Mouse (Mus musculus) Patski (cell line): ENCODE measurements at regions not wholly inside any gene's neighbourhood (a gene's known extent, or its start where the extent isn't known, plus 50 kb on each side); places are given as distances from the start of the nearest gene placed in this dataset.
A peak's percentile ranks its signal among the peaks of the same experiment; 100 is the strongest.
"Not testable (repeated sequence)": the region's sequence is repeated elsewhere in the genome, so short reads cannot be mapped to it uniquely, and the experiment has no call there.

Experiments
- ATAC-seq: fragments of 100-300 bp; one replicate; pipeline ENCODE4 v1.8.0; 2021
- CTCF ChIA-PET: fragments of 350-600 bp; sonication (Branson Sonifier 250); formaldehyde crosslinking; loops from one replicate; lab custom pipeline; 2022; ENCODE audit warnings: inconsistent platforms; lab: Charles Lee
- POLR2A ChIA-PET: fragments of 350-600 bp; sonication (Branson Sonifier 250); formaldehyde crosslinking; loops from one replicate; lab custom pipeline; 2022; ENCODE audit warnings: antibody characterized with exemption, inconsistent platforms; lab: Charles Lee
- DNase-seq: peaks from one replicate; pipeline ENCODE4 v3.0.0-alpha.2; 2011; ENCODE audit warnings: low read depth, low spot score
- H3K27me3 ChIP-seq: fragments of 371-371 bp; one replicate; pipeline ENCODE4 v1.5.1; 2021
- CTCF ChIP-seq: fragments of 100-300 bp; IDR thresholded peaks from one replicate; pipeline ENCODE4 v1.5.1; 2021
- in situ Hi-C: fragments of 300-500 bp; cut with MboI; formaldehyde crosslinking; loops from 3 replicates; pipeline ENCODE4 v1.11.1; 2018; ENCODE audit warnings: low pct_unique_long_range_greater_than_20kb, mixed read lengths

DNA sequence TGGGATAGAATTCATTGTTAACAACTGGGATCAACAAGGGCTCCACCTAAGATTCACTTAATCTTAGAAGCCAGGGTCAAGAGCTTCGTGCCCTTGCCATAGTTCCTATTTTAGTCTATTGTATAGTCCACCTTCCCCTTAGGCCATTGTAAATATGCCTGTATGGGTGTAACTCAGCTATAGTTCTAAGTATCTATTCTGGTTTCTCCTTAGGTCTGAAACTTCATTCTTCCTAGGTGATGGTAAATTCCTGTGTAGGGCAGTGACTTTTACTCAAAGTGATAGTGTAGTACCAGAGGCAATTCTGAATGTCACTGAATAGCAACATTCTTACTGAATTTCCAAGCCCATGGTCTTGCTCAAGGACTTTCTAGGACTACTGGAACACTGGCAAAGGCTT, 989.4 kb downstream of the Ankrd7 start:
- in situ Hi-C loops, CTCF ChIA-PET: not testable (repeated sequence)

DNA sequence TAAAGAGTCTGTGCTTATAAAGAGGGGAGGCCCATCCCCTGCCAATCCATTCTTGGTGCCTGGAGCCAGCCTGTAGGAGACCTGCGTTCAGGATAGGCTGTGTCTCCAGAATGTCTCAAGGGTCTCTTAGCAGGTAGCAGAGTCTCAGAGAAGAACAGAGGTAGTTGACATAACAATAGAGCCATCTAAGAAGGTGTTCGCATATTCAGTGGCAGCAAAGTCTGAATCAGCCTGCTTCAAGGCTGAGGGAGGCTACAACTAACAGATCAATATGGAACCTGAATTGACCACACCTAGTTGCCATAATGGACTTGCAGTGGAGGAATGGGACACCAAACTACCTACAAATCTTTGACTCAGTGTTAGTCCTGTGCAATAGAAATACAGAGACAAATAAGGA, 998.0 kb downstream of the Ankrd7 start:
- TF ChIP-seq CTCF, result no peak
- ATAC-seq, result no peak
- no peak for DNase-seq
- in situ Hi-C loops, result no loop called here
- CTCF ChIA-PET, result no interaction called here
- POLR2A ChIA-PET, result no interaction called here
- no peaks in the 10 kb centered on the region for H3K27me3 ChIP-seq

More for the DNA sequence above, 989.4 kb downstream of the Ankrd7 start:
- ATAC-seq, DNase-seq, POLR2A ChIA-PET, H3K27me3 ChIP-seq: not testable (repeated sequence)

DNA sequence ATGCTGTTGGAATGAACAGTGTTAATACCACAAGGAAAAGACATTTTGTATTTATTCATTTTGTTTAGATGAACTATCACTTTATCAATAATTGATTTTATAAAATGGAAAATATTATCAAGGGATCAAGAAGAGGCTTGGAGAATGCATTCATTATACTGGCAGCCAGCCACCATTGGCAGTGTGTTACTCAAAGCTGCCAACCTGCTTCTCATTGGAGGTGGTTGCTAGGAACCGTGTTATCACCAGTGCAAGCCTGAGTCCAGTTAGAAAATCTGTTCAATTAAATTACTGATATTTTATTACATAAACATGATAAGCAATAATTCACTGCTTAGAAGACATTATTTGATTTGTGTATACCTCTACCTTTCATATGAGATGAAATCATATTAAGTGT, 1003.6 kb downstream of the Ankrd7 start:
- ChIA-PET CTCF (no interaction called here), POLR2A (no interaction called here)
- TF ChIP-seq CTCF, result no peak
- no peak for DNase-seq
- ATAC-seq, result no peak
- no peaks in the 10 kb centered on the region for H3K27me3 ChIP-seq
- in situ Hi-C loops, result no loop called here

DNA sequence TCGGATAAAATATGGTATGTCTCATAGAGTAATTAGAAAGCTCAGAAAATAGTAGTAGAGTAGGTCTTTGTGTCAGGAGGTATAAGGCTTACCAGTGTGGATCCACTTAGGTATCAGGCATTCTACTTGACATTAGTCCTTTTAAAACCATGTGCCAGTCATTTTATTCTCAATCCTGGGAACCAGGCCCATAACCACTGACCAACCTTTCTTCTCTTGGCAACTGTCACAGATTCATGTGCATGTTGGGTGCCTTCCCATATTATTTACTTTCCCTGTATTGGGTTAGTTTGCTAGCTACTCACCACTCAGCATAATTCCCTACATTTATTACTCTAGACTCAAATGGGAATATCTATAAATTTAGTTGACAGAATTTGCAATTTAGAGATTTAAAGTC, 1045.1 kb downstream of the Ankrd7 start:
- ATAC-seq (no peak), DNase-seq (no peak)
- ChIA-PET POLR2A (no interaction called here), CTCF (no interaction called here)
- in situ Hi-C loops, result no loop called here
- no peak for TF ChIP-seq CTCF
- no peaks in the 10 kb centered on the region for H3K27me3 ChIP-seq

DNA sequence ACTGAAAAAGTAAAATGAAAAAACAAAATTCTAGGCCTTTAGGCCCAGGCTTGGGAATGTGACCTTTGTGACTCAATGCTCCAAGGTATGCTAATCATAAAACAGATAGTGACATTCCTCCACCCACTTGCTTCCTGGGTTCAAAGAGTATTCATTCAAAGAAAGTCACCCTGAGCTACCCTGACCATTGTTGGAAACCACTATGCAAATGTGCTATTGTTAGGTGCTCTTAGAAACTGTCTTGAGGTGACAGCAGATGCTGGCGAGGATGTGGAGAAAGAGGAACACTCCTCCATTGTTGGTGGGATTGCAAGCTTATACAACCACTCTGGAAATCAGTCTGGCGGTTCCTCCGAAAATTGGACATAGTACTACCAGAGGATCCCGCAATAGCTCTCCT, 1075.7 kb downstream of the Ankrd7 start:
- DNase-seq, CTCF ChIA-PET, H3K27me3 ChIP-seq, POLR2A ChIA-PET, ATAC-seq, in situ Hi-C loops: not testable (repeated sequence)

DNA sequence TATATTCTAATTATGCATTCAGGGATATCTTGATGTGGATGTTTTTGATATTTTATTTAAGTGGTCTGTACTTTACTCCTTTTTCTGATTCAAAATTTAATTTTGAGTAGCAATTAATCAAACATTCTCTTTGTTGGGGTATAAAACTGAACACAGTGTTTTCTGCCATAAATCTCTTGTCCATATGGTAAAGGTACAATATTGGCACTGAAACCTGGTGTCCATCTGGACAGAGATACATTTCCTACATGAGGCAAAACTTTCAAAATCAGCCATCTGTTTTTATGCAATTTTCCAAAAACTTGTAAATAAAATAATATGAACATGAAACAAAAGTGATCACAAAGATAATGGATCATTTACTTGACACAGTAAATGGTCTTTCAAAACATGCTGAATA, 1078.2 kb downstream of the Ankrd7 start:
- ATAC-seq, result no peak
- CTCF ChIA-PET, result no interaction called here
- no peak for DNase-seq
- no peak for TF ChIP-seq CTCF
- in situ Hi-C loops, result no loop called here
- POLR2A ChIA-PET, result no interaction called here
- H3K27me3 ChIP-seq, result no peaks in the 10 kb centered on the region

DNA sequence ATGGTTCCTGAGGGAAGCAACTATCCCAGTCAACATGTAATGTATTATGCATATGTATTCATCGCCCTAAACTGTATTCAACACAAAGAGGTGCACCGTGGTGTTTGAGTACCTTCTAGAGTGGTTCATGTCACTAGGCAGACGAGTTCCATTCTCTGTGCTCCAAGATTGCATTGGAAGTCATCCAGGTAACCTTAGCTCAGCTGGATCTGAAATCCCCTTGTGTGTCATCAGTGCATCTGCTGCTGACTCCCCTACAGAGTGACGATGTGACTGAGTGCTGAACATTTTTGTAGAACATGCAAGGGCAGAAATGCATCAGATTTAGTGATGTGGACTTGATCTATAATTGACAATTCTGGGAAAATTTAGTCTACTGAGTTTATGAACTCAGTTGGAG, 1079.6 kb downstream of the Ankrd7 start:
- in situ Hi-C loops, result no loop called here
- ATAC-seq (no peak), DNase-seq (no peak)
- ChIA-PET POLR2A (no interaction called here), CTCF (no interaction called here)
- no peaks in the 10 kb centered on the region for H3K27me3 ChIP-seq
- no peak for TF ChIP-seq CTCF

DNA sequence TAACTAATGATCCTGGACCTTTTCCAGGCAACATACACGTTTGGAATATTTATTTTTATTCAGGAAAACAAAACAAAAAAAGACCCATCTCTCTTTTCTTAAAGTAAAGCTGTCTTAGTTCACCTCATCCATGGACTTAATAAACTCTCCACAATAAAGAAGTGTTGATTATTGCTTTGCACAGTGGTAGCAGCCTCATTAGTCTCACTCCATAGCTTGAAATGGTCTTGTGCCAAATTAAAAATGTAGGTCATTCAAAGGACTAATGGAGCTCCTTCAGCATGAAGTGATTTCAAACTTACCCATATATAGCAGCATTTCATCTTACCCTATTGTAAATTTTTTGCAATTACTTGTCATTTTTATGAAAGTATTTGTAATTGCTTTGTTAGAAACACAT, 1109.8 kb downstream of the Ankrd7 start:
- no peak for DNase-seq
- in situ Hi-C loops, result no loop called here
- H3K27me3 ChIP-seq, result no peaks in the 10 kb centered on the region
- ATAC-seq, result no peak
- no peak for TF ChIP-seq CTCF
- ChIA-PET CTCF (no interaction called here), POLR2A (no interaction called here)

DNA sequence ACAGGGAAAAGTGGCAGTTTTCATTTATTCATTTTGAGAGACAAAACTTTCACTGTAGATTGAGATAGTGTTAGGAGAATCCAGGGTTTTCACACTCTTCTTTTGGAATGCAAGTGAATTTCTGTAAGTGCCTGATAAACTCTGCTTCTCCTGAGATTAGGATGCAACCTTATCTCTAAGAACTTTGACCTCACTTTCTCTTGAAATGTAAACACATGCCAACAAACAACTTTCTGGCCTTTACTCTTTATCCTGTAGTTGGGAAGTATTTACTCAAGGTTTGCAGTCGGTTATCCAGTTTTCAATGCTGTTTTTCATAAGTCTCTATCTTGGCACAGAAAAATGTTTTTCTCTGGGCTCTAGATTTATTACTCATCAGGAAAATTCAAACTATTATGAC, 1125.7 kb downstream of the Ankrd7 start:
- POLR2A ChIA-PET, result no interaction called here
- TF ChIP-seq CTCF, result no peak
- CTCF ChIA-PET, result no interaction called here
- no peaks in the 10 kb centered on the region for H3K27me3 ChIP-seq
- ATAC-seq, result no peak
- in situ Hi-C loops, result no loop called here
- DNase-seq, result no peak

DNA sequence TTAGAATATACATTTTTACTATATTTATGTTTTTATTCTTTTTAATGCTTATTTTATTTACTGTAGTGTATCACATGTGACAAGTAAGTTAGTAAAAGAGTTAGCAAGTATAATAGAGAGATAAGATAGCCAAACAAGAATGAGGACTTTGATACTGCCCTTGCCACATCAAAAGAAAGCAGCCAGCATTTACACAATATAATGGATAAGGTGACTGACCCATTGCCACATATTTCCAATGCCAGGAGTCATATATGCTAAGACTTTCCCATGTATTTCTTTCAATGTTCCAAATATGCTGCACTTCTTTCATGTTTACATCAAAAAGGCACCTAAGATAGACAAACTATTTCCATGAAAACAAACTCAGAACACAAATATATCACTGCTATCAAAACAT, 1162.3 kb downstream of the Ankrd7 start:
- H3K27me3 ChIP-seq, result no peaks in the 10 kb centered on the region
- ChIA-PET POLR2A (no interaction called here), CTCF (no interaction called here)
- no peak for TF ChIP-seq CTCF
- in situ Hi-C loops, result no loop called here
- ATAC-seq, result no peak
- no peak for DNase-seq

DNA sequence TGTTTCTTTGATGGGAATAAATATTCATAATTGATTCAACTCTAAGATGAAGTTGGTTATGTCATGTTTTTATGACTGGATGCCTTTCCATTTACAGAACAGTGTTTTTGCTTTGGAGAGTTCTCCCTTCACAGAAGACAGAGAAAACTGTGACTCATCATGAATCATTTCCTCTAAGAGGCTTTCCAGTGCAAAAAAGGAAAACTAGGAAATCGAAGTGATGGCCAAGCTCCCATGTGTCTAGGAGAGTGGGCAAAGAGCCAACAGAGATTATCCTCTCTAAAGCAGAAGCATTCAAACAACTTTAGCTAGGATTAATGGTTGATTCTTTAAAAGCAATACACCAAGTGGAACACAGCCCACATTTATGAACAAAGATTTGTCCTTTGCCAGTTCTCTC, 1171.7 kb downstream of the Ankrd7 start:
- ATAC-seq (peak; percentile 99), DNase-seq (peak; percentile 98)
- ChIA-PET POLR2A (no interaction called here), CTCF (no interaction called here)
- in situ Hi-C loops, result no loop called here
- TF ChIP-seq CTCF, result no peak
- no peaks in the 10 kb centered on the region for H3K27me3 ChIP-seq

DNA sequence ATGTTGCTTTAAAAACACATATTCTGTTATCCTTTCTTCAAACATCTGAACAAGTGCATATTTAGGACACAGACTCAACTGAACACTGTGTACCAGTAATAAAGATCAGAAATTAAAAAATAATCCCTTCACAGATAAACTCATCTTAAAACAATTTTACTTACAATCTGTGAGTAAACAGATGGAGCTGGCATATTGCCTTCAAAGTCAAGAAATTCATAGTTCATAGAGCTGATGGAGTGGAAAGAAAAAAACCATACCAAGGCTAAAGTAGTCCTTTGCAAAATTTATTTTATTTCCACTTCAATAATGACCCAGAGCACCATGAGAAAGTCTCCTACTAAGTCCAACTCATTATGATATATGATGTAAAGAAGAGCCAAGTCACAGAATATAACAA, 1136.6 kb upstream of the Kcnd2 start:
- in situ Hi-C loops, result no loop called here
- TF ChIP-seq CTCF, result no peak
- no peaks in the 10 kb centered on the region for H3K27me3 ChIP-seq
- ChIA-PET POLR2A (no interaction called here), CTCF (no interaction called here)
- no peak for ATAC-seq
- no peak for DNase-seq
